Comparison of ENCODE assay signal across 12 mouse cellular contexts in the genomic region with DNA sequence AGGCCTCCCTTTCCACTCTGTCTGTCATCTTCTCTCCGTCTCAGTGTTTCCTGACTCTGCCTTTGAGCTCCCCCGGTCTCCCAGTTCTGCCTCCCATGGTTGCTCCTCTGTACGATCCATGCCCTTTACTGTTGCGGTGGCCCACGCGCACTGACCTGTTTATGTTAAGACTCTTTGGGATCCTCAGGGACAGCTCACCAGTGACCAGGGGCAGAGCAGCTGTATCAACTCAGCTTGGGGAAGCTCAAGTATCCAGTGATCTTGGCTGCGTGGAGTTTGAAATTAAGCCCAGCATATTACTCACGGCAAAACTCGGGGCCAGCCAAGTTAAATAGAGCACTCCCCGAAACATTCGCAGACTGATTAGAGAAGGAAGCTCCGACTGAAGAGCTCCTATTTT.
DNase-seq lines count a peak whose midpoint lies in the region; ATAC-seq lines count a peak whose summit lies in the region.
"Had no signal": no experiment of that assay in that cellular context is flagged by ENCODE, and none has a peak within 500 bp of the region (broad histone marks: within the 10 kb centered on the region; RNA-seq: fewer than 3 reads in every experiment).

No protein-coding gene starts in this region.

- peaks cover 0 to 10% of the 10 kb centered on the region in 2 experiments; a peak in 1 of 4 replicates for H3K4me1 ChIP-seq in heart, embryonic 14.5 days (ENCODE audit: control insufficient read depth in 2 of 2, insufficient read depth in 2 of 2, low read length in 2 of 2)
- peaks cover 7% of the 10 kb centered on the region; the same call in 1 of the 2 replicates for H3K4me1 ChIP-seq in stomach, embryonic 16.5 days (ENCODE audit: control insufficient read depth, insufficient read depth, low read length)

- no peaks in the 10 kb centered on the region for H3K36me3 ChIP-seq in heart, embryonic 14.5 days (ENCODE audit: control insufficient read depth, insufficient read depth, low read length)
- H3K36me3 ChIP-seq in stomach, embryonic 16.5 days (ENCODE audit: control insufficient read depth, insufficient read depth, low read length) = no peaks in the 10 kb centered on the region
- H3K36me3 ChIP-seq: hindbrain, embryonic 10.5 days; limb, embryonic 10.5 days; midbrain, embryonic 15.5 days had no signal

- H3K4me3 ChIP-seq in heart, embryonic 14.5 days (ENCODE audit: control insufficient read depth in 1 of 2, insufficient read depth in 1 of 2, low read depth in 1 of 2, low read length in 2 of 2) = no peak overlapping the region
- H3K4me3 ChIP-seq in stomach, embryonic 16.5 days (replicated peaks; ENCODE audit: low read length) = 0 out of 2 replicates have a peak overlapping the region, but pooled peaks have one; percentile 11
- H3K4me3 ChIP-seq: hindbrain, embryonic 10.5 days; limb, embryonic 10.5 days; midbrain, embryonic 15.5 days had no signal

- H3K27me3 ChIP-seq in heart, embryonic 14.5 days (ENCODE audit: control insufficient read depth, insufficient read depth, low read length) = no peaks in the 10 kb centered on the region
- no peaks in the 10 kb centered on the region for H3K27me3 ChIP-seq in stomach, embryonic 16.5 days (ENCODE audit: control insufficient read depth, insufficient read depth, low read length)
- H3K27me3 ChIP-seq: midbrain, embryonic 15.5 days had no signal

- 64% methylated on average over 12 of the region's 12 CpGs for WGBS in heart, embryonic 14.5 days
- WGBS in stomach, embryonic 16.5 days = 52% methylated on average over 12 of the region's 12 CpGs

- ATAC-seq in heart, embryonic 14.5 days (ENCODE audit: insufficient number of reproducible peaks, insufficient read depth, low FRiP score, low read depth) = peak; percentile 43; the same call in 1 of the 2 replicates
- ATAC-seq in stomach, embryonic 16.5 days (ENCODE audit: insufficient read depth, low FRiP score) = peak; percentile 79
- no peak for ATAC-seq in megakaryocyte, adult 5-6 weeks (ENCODE audit: poor library complexity, severe bottlenecking)
- ATAC-seq: midbrain, embryonic 15.5 days had no signal

- no peaks in the 10 kb centered on the region for H3K9me3 ChIP-seq in heart, embryonic 14.5 days (ENCODE audit: control insufficient read depth, low read length)
- H3K9me3 ChIP-seq in stomach, embryonic 16.5 days (replicated peaks; ENCODE audit: control insufficient read depth, low read length) = no peaks in the 10 kb centered on the region
- H3K9me3 ChIP-seq: hindbrain, embryonic 10.5 days; limb, embryonic 10.5 days; midbrain, embryonic 15.5 days had no signal

- no peak overlapping the region for H3K9ac ChIP-seq in heart, embryonic 14.5 days (ENCODE audit: low read length)
- peak overlapping the region; percentile 21; the same call in 1 of the 2 replicates for H3K9ac ChIP-seq in stomach, embryonic 16.5 days (ENCODE audit: low read length)
- H3K9ac ChIP-seq: midbrain, embryonic 15.5 days had no signal

- H3K4me2 ChIP-seq in heart, embryonic 14.5 days (ENCODE audit: low read length) = no peak overlapping the region
- peak overlapping the region; percentile 23; the same call in 1 of the 2 replicates for H3K4me2 ChIP-seq in stomach, embryonic 16.5 days (ENCODE audit: low read depth, low read length)
- H3K4me2 ChIP-seq: midbrain, embryonic 15.5 days had no signal

- H3K27ac ChIP-seq in heart, embryonic 14.5 days (replicated peaks in 1 of 2; ENCODE audit: control insufficient read depth in 1 of 2, insufficient read depth in 1 of 2, low read depth in 2 of 2, low read length in 2 of 2) = 0 out of 4 replicates have a peak overlapping the region, but pooled peaks of 1 of the 2 experiments have one; percentile 28
- H3K27ac ChIP-seq in stomach, embryonic 16.5 days (ENCODE audit: low read length) = peak overlapping the region; percentile 87
- H3K27ac ChIP-seq: hindbrain, embryonic 10.5 days; limb, embryonic 10.5 days; midbrain, embryonic 15.5 days had no signal

- peak; percentile 28 for DNase-seq in kidney, adult 11 months
- no peak for DNase-seq in kidney, adult 9 months
- peak; percentile 63 to 74 for DNase-seq in kidney, postnatal 4 days
- DNase-seq in embryo, embryonic 10 days (ENCODE audit: low spot score) = no peak
- DNase-seq in B cell, adult 2 months = no peak
- DNase-seq: right cerebral cortex, postnatal 25 days had no signal

Comparison
In these comparisons a context has a peak if more than half of its experiments do, and no peak if none do; other contexts are left out.
1. DNase-seq: peak in kidney, adult 11 months (single experiment) and kidney, postnatal 4 days (2 of 2); none in kidney, adult 9 months (single experiment), embryo, embryonic 10 days (single experiment) and B cell, adult 2 months (0 of 2).